Mouse (Mus musculus) midbrain, embryonic 15.5 days (tissue): ENCODE data around the gene Epha3. TPM values are rescaled to one million over a fixed set of nuclear protein-coding genes. Genes with fewer than 3 reads are reported as not detected.

Experiments used
- ATAC-seq: fragments of 200-750 bp; cut with Nextera tagmentation; replicated peaks from 2 replicates; pipeline ENCODE4 v1.8.0; 2017; ENCODE audit warnings: moderate TSS enrichment
- H3K27ac ChIP-seq: fragments of 300-500 bp; sonication (generic); 2 replicates; pipeline ENCODE4 v1.5.1; 2015; ENCODE audit warnings: mild to moderate bottlenecking, inconsistent platforms
- H3K27me3 ChIP-seq: fragments of 300-500 bp; sonication (generic); replicated peaks from 2 replicates; pipeline ENCODE4 v1.6.1; 2015; ENCODE audit warnings: inconsistent platforms
- H3K36me3 ChIP-seq: fragments of 300-500 bp; sonication (generic); replicated peaks from 2 replicates; pipeline ENCODE4 v1.6.1; 2015; ENCODE audit warnings: inconsistent platforms
- H3K4me1 ChIP-seq: fragments of 300-500 bp; sonication (generic); 2 replicates; pipeline ENCODE4 v1.6.1; 2015; ENCODE audit warnings: inconsistent platforms
- H3K4me2 ChIP-seq: fragments of 300-500 bp; sonication (generic); 2 replicates; pipeline ENCODE4 v1.6.1; 2015; ENCODE audit warnings: inconsistent platforms, mild to moderate bottlenecking, moderate library complexity
- H3K4me3 ChIP-seq: fragments of 300-500 bp; sonication (generic); 2 replicates; pipeline ENCODE4 v1.5.1; 2015; ENCODE audit warnings: mild to moderate bottlenecking, inconsistent platforms
- H3K9ac ChIP-seq: fragments of 300-500 bp; sonication (generic); 2 replicates; pipeline ENCODE4 v1.6.1; 2015; ENCODE audit warnings: mild to moderate bottlenecking, inconsistent platforms
- H3K9me3 ChIP-seq: fragments of 300-500 bp; sonication (generic); 2 replicates; pipeline ENCODE4 v1.6.1; 2016; ENCODE audit warnings: inconsistent platforms
- WGBS: fragments of 180-500 bp; shearing (Covaris S2); methylation state at CpG from one replicate; pipeline ENCODE4 v1.1.7; 2015; ENCODE audit warnings: mixed read lengths; 5-methylcytosine and 5-hydroxymethylcytosine counted together
- polyA plus RNA-seq: library from polyadenylated mRNA; unstranded; fragments of >200 nt; fragmentation: Nextera tagmentation; extraction: Ambion mirVana; gene quantifications from 2 replicates; pipeline ENCODE4 v1.2.1, GENCODE M21; 2015

Gene Epha3
- polyA plus RNA-seq, 1 experiment from 2014 or later = 22.3 TPM

DNA sequence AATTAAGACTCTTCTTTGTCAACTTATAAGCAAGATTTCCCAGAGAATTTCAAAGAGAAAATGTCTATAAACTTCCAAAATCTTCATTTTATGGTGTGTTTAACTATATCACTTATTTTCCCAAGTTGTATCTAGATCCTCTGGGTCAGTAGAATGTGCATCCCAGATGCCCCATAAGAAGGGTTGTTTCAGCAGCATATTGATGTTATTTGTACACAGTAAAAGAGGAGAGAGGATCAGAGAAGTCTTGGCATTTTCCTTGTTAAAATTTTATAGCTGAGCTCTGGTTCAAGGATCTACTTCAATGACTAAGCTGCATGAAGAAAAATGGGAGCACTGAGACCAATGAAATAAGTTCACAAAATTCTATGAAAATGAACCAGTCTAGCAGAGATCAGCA, 324.5 kb downstream of the Epha3 start:
- Histone ChIP-seq H3K4me3 (no peak overlapping the region), H3K36me3 (no peaks in the 10 kb centered on the region), H3K9ac (no peak overlapping the region), H3K4me1 (no peaks in the 10 kb centered on the region), H3K27me3 (no peaks in the 10 kb centered on the region), H3K4me2 (no peak overlapping the region), H3K9me3 (no peaks in the 10 kb centered on the region), H3K27ac (no peak overlapping the region)
- ATAC-seq = no peak

GRCm38 (mm10) chr16:63528821-63529220, 335.2 kb downstream of the Epha3 start:
- H3K4me2 ChIP-seq = no peak overlapping the region
- H3K4me3 ChIP-seq = no peak overlapping the region
- no peaks in the 10 kb centered on the region for H3K9me3 ChIP-seq
- no peak overlapping the region for H3K27ac ChIP-seq
- H3K4me1 ChIP-seq = no peaks in the 10 kb centered on the region
- ATAC-seq = no peak
- WGBS = 72% methylated on average over 2 of the region's 2 CpGs
- H3K27me3 ChIP-seq = no peaks in the 10 kb centered on the region
- H3K36me3 ChIP-seq = no peaks in the 10 kb centered on the region
- H3K9ac ChIP-seq = no peak overlapping the region

- no peaks in the 10 kb centered on the region for H3K27me3 ChIP-seq
- H3K9ac ChIP-seq = no peak overlapping the region
- WGBS = 89% methylated on average over 1 of the region's 1 CpGs
- no peaks in the 10 kb centered on the region for H3K36me3 ChIP-seq
- H3K4me3 ChIP-seq = no peak overlapping the region
- no peaks in the 10 kb centered on the region for H3K9me3 ChIP-seq
- H3K4me1 ChIP-seq = no peaks in the 10 kb centered on the region
- ATAC-seq = no peak
- H3K4me2 ChIP-seq = no peak overlapping the region
- no peak overlapping the region for H3K27ac ChIP-seq
Measured at GRCm38 (mm10) chr16:63517636-63518035, 346.3 kb downstream of the Epha3 start.

DNA sequence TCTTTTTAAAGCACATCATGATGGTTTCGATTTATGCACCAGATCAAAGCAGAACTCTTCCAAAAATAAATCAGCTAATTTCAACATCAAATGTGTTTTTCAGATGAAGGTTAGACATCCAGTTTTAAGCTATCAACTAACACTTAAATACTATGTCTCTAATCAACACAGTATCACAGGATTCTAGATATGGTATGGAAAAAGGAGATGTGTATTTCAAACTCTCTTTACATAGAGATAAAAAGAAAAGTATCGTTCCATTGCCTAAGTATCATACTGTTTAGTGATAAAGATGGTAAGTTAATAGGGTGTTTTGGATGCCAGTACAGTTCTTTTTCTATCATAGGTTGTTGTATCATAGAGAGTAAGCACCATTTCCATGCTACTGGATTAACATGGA, 353.9 kb downstream of the Epha3 start:
- H3K27me3 ChIP-seq = no peaks in the 10 kb centered on the region
- H3K4me2 ChIP-seq = no peak overlapping the region
- no peaks in the 10 kb centered on the region for H3K36me3 ChIP-seq
- no peak overlapping the region for H3K4me3 ChIP-seq
- no peaks in the 10 kb centered on the region for H3K9me3 ChIP-seq
- no peak overlapping the region for H3K9ac ChIP-seq
- H3K27ac ChIP-seq = no peak overlapping the region
- 94% methylated on average over 2 of the region's 2 CpGs for WGBS
- no peak for ATAC-seq
- H3K4me1 ChIP-seq = no peaks in the 10 kb centered on the region

DNA sequence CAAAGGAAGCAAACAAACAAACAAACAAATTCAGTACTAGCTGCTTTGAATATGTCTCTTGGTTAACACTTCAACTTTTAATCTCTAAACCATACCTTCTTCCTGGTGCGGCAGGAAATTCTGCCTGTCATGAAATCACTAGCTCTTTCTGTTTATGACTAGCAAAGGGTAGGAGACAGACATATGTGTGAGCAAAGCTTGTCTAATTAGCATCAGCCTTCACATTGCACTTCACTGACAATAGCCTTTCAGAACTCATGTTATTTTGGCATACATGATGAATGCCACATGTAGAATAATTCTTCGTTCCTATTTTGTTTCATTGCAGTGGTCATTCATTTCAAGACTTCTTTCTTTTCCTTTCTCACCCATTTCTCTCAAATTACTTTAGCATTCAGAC, 357.5 kb downstream of the Epha3 start:
- no peak overlapping the region for H3K4me2 ChIP-seq
- no peak overlapping the region for H3K9ac ChIP-seq
- no peak overlapping the region for H3K4me3 ChIP-seq
- no peaks in the 10 kb centered on the region for H3K9me3 ChIP-seq
- no peaks in the 10 kb centered on the region for H3K4me1 ChIP-seq
- no peak for ATAC-seq
- 85% methylated on average over 2 of the region's 2 CpGs for WGBS
- H3K36me3 ChIP-seq = no peaks in the 10 kb centered on the region
- H3K27me3 ChIP-seq = no peaks in the 10 kb centered on the region
- no peak overlapping the region for H3K27ac ChIP-seq

DNA sequence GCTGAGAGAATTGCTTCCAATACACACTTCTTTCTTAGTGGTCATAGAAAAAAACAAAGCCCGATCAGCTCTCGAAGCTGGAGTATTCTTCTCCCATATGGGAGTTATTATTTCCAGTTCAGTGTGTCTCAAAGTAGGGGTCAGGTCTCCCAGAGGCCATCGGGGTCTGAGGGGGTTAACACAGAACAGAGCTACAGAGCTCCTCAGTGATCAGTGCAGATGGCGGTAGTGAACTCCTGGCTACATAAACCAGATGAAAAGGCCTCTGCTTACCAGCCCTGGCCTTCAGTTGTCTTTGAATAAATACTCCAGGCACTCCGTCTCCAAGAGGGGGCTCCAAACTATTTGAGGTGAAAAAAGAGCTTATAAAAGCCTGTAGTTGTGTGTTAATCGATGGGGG, 362.5 kb downstream of the Epha3 start:
- no peak for ATAC-seq
- no peaks in the 10 kb centered on the region for H3K4me1 ChIP-seq
- no peak overlapping the region for H3K4me2 ChIP-seq
- WGBS = 63% methylated on average over 6 of the region's 6 CpGs
- H3K27me3 ChIP-seq = no peaks in the 10 kb centered on the region
- no peaks in the 10 kb centered on the region for H3K36me3 ChIP-seq
- H3K9ac ChIP-seq = no peak overlapping the region
- no peaks in the 10 kb centered on the region for H3K9me3 ChIP-seq
- no peak overlapping the region for H3K27ac ChIP-seq
- no peak overlapping the region for H3K4me3 ChIP-seq

DNA sequence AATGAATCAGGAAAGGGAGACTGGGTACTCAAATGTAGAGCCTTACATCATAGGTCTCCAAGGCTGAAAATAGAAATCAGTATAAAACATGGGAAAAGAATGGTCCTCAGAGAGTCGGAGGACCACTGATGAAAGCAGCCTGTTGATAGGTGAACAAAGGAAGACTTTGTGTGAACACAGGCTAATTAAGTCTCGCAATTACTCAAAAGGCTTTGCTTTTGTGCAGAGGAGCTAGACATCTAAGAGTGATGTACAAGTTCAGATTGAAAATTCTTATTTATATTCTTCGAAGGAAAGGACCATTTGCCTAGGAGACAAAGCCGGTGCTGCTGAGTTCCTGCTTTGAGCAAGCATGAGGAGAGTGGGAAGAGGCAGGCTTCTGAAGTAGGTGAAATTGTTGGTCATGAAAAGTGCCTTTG, 363.0 kb downstream of the Epha3 start:
- WGBS = 61% methylated on average over 4 of the region's 4 CpGs
- H3K4me1 ChIP-seq = no peaks in the 10 kb centered on the region
- no peak overlapping the region for H3K27ac ChIP-seq
- no peak overlapping the region for H3K4me3 ChIP-seq
- no peak for ATAC-seq
- no peaks in the 10 kb centered on the region for H3K36me3 ChIP-seq
- H3K9me3 ChIP-seq = no peaks in the 10 kb centered on the region
- no peak overlapping the region for H3K9ac ChIP-seq
- no peak overlapping the region for H3K4me2 ChIP-seq
- no peaks in the 10 kb centered on the region for H3K27me3 ChIP-seq
